Mouse (Mus musculus) lung, postnatal 36 days (tissue): ENCODE measurements around the gene Hnrnph1.
"Not testable (repeated sequence)": the region's sequence is repeated elsewhere in the genome, so short reads cannot be mapped to it uniquely, and the experiment has no call there.

Source experiments
- DNase-seq: peaks from one replicate; pipeline ENCODE4 v3.0.0; 2022; ENCODE audit warnings: mixed read lengths

The Hnrnph1 gene

GRCm38 (mm10) chr11:50376911-50377891, at the start of gene Hnrnph1:
TSS of gene Hnrnph1 (plus strand) at chr11:50376990.
- peak; percentile 99 for DNase-seq

GRCm38 (mm10) chr11:50328075-50328625, 48.6 kb upstream of the Hnrnph1 start:
- DNase-seq: no peak

- DNase-seq: no peak
These were observed 47.4 kb upstream of the Hnrnph1 start for GRCm38 (mm10) chr11:50329378-50329777.

- no peak for DNase-seq
These were observed 43.6 kb upstream of the Hnrnph1 start for GRCm38 (mm10) chr11:50333181-50333580.

GRCm38 (mm10) chr11:50336126-50336525, 40.7 kb upstream of the Hnrnph1 start:
- DNase-seq: no peak

GRCm38 (mm10) chr11:50336891-50337290, 39.9 kb upstream of the Hnrnph1 start:
- DNase-seq: no peak

GRCm38 (mm10) chr11:50345486-50345885, 31.3 kb upstream of the Hnrnph1 start:
- no peak for DNase-seq

GRCm38 (mm10) chr11:50346256-50347032, 30.3 kb upstream of the Hnrnph1 start:
- DNase-seq: no peak

- no peak for DNase-seq
These were observed 24.6 kb upstream of the Hnrnph1 start for GRCm38 (mm10) chr11:50352177-50352576.

GRCm38 (mm10) chr11:50354162-50354561, 22.6 kb upstream of the Hnrnph1 start, which contains the start of gene Cby3:
TSS of gene Cby3 (plus strand) at chr11:50354462.
- no peak for DNase-seq

GRCm38 (mm10) chr11:50354851-50355250, 21.9 kb upstream of the Hnrnph1 start:
- no peak for DNase-seq

GRCm38 (mm10) chr11:50355395-50355794, 21.4 kb upstream of the Hnrnph1 start:
- peak; percentile 19 for DNase-seq

GRCm38 (mm10) chr11:50358950-50359861, 17.6 kb upstream of the Hnrnph1 start:
- peak; percentile 72 for DNase-seq

GRCm38 (mm10) chr11:50361282-50361681, 15.5 kb upstream of the Hnrnph1 start:
- not testable (repeated sequence) for DNase-seq

GRCm38 (mm10) chr11:50364548-50364947, 12.2 kb upstream of the Hnrnph1 start:
- DNase-seq: peak; percentile 93

- no peak for DNase-seq
These were observed 11.5 kb upstream of the Hnrnph1 start for GRCm38 (mm10) chr11:50365322-50365721.

- DNase-seq: no peak
These were observed 9.3 kb upstream of the Hnrnph1 start for GRCm38 (mm10) chr11:50367531-50367930.

- DNase-seq: peak; percentile 57
These were observed 7.4 kb upstream of the Hnrnph1 start for GRCm38 (mm10) chr11:50369360-50369911.

- DNase-seq: no peak
These were observed 5.8 kb upstream of the Hnrnph1 start for GRCm38 (mm10) chr11:50370969-50371368.

- peak; percentile 74 for DNase-seq
These were observed 5.4 kb upstream of the Hnrnph1 start for GRCm38 (mm10) chr11:50371399-50371841.

GRCm38 (mm10) chr11:50371911-50372310, 4.9 kb upstream of the Hnrnph1 start:
- no peak for DNase-seq

GRCm38 (mm10) chr11:50373086-50373485, 3.7 kb upstream of the Hnrnph1 start:
- no peak for DNase-seq
